In the genomic region with DNA sequence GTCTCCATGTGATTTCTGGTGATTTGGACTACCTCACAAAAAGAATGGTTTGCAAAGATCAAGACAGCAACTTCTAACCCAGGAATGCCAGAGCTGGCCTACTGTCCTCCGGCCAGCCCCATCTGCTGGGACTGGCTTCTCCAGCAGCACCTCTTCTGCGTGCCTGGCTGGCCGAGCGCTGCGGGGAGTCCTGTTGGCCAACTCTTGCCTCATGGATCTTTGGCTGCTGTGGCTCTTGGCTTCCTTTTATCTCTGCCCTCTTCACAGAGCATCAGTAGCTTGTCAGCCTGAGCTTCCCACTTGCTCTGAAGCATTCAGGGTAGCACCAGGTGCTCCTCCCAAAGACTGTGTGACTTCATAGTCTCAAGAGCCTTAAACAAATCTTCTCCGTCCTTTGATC, we compare ENCODE assay signal across 33 mouse cellular contexts. TPM values are rescaled to one million over a fixed set of nuclear protein-coding genes. Genes with fewer than 3 reads are reported as not detected.
A peak's percentile ranks its signal among the peaks of the same experiment; 100 is the strongest.
DNase-seq lines count a peak whose midpoint lies in the region; ATAC-seq and TF ChIP-seq lines count a peak whose summit lies in the region.
"Had no signal": no experiment of that assay in that cellular context is flagged by ENCODE, and none has a peak within 500 bp of the region (broad histone marks: within the 10 kb centered on the region; RNA-seq: fewer than 3 reads in every experiment).

No protein-coding gene starts in this region.

- intact Hi-C loops in heart, adult 2 months (cut with DNase I), result no loop called here

- TF ChIP-seq POLR2A in heart, adult 2 months (IDR thresholded peaks at IDR 0.05; ENCODE audit: insufficient read depth, low read depth, low read length), result no peak

- no peaks in the 10 kb centered on the region for H3K36me3 ChIP-seq in heart, adult 2 months (ENCODE audit: control insufficient read depth, insufficient read depth, low read length)
- H3K36me3 ChIP-seq in hindbrain, postnatal 0 days (ENCODE audit: insufficient read depth, low read length), result peaks cover 34% of the 10 kb centered on the region; the same call in 1 of the 2 replicates
- 0 out of 2 replicates have a peak, but pooled peaks cover 2% of the 10 kb centered on the region for H3K36me3 ChIP-seq in hindbrain, embryonic 11.5 days (ENCODE audit: control insufficient read depth, insufficient read depth, low read length)

- no peak overlapping the region for H3K9ac ChIP-seq in heart, adult 2 months (ENCODE audit: low read depth, low read length)
- H3K9ac ChIP-seq in hindbrain, postnatal 0 days (replicated peaks; ENCODE audit: low read length), result no peak overlapping the region
- no peak overlapping the region for H3K9ac ChIP-seq in hindbrain, embryonic 11.5 days (ENCODE audit: low read depth, low read length)
- H3K9ac ChIP-seq: embryonic facial prominence, embryonic 13.5 days; forebrain, embryonic 15.5 days; heart, embryonic 13.5 days; liver, embryonic 14.5 days; midbrain, embryonic 13.5 days; neural tube, embryonic 13.5 days had no signal

- peaks cover 2% of the 10 kb centered on the region; the same call in 1 of the 2 replicates for H3K4me1 ChIP-seq in heart, adult 2 months (ENCODE audit: control insufficient read depth, insufficient read depth, low read length)
- no peaks in the 10 kb centered on the region for H3K4me1 ChIP-seq in hindbrain, postnatal 0 days (ENCODE audit: insufficient read depth, low read length)
- no peaks in the 10 kb centered on the region for H3K4me1 ChIP-seq in hindbrain, embryonic 11.5 days (replicated peaks; ENCODE audit: control insufficient read depth, insufficient read depth, low read length)
- H3K4me1 ChIP-seq: embryonic facial prominence, embryonic 13.5 days; forebrain, embryonic 10.5 days; midbrain, embryonic 13.5 days; neural tube, embryonic 13.5 days had no signal

- no peaks in the 10 kb centered on the region for H3K27me3 ChIP-seq in heart, adult 2 months (ENCODE audit: control insufficient read depth, insufficient read depth, low read length)
- no peaks in the 10 kb centered on the region for H3K27me3 ChIP-seq in hindbrain, postnatal 0 days (ENCODE audit: insufficient read depth, low read length)
- H3K27me3 ChIP-seq in hindbrain, embryonic 11.5 days (ENCODE audit: control insufficient read depth, insufficient read depth, low read length), result no peaks in the 10 kb centered on the region
- H3K27me3 ChIP-seq: CH12.LX; embryonic facial prominence, embryonic 13.5 days; forebrain, embryonic 15.5 days; heart, embryonic 13.5 days; midbrain, embryonic 13.5 days; neural tube, embryonic 13.5 days had no signal

- no peaks in the 10 kb centered on the region for H3K79me2 ChIP-seq in heart, adult 2 months (replicated peaks; ENCODE audit: control insufficient read depth, insufficient read depth, low read length)

- H3K4me2 ChIP-seq in hindbrain, postnatal 0 days (ENCODE audit: low read depth, low read length), result no peak overlapping the region
- no peak overlapping the region for H3K4me2 ChIP-seq in hindbrain, embryonic 11.5 days (replicated peaks; ENCODE audit: low read depth, low read length)
- H3K4me2 ChIP-seq: embryonic facial prominence, embryonic 13.5 days; forebrain, embryonic 15.5 days; heart, embryonic 13.5 days; midbrain, embryonic 13.5 days; neural tube, embryonic 13.5 days had no signal

- H3K27ac ChIP-seq in heart, adult 2 months, result no peak overlapping the region
- peak overlapping the region; percentile 58 for H3K27ac ChIP-seq in hindbrain, postnatal 0 days
- H3K27ac ChIP-seq in hindbrain, embryonic 11.5 days (ENCODE audit: low read depth, low read length), result no peak overlapping the region
- H3K27ac ChIP-seq: embryonic facial prominence, embryonic 13.5 days; forebrain, embryonic 10.5 days; forebrain, embryonic 15.5 days; heart, embryonic 13.5 days; liver, embryonic 14.5 days; macrophage; midbrain, embryonic 13.5 days; neural tube, embryonic 13.5 days had no signal

- 0 out of 2 replicates have a peak, but pooled peaks have one; percentile 19 for TF ChIP-seq EP300 in heart, adult 2 months (IDR thresholded peaks at IDR 0.05; ENCODE audit: insufficient read depth, low read depth, low read length)

- H3K4me3 ChIP-seq in heart, adult 2 months, result no peak overlapping the region
- H3K4me3 ChIP-seq in hindbrain, postnatal 0 days (ENCODE audit: low read length), result no peak overlapping the region
- no peak overlapping the region for H3K4me3 ChIP-seq in hindbrain, embryonic 11.5 days (ENCODE audit: low read depth, low read length)
- H3K4me3 ChIP-seq: embryonic facial prominence, embryonic 13.5 days; forebrain, embryonic 10.5 days; forebrain, embryonic 15.5 days; heart, embryonic 13.5 days; midbrain, embryonic 13.5 days; neural tube, embryonic 13.5 days had no signal

- peak; percentile 50 for DNase-seq in adrenal gland, postnatal 14 days
- no peak for DNase-seq in adrenal gland, adult 18-20 months (ENCODE audit: low spot score in 2 of 2)
- DNase-seq in cerebellum, postnatal 14 days, result peak; percentile 67 to 73
- peak in 1 of 2 experiments; percentile 68 for DNase-seq in heart, adult 2 months
- DNase-seq in heart, adult 8-10 months (ENCODE audit: low spot score), result no peak
- no peak for DNase-seq in hindbrain, postnatal 0 days (ENCODE audit: low spot score)
- DNase-seq in hindbrain, embryonic 11.5 days (ENCODE audit: low spot score), result no peak
- DNase-seq: adrenal gland, adult 8-10 months; kidney, adult 9 months; kidney, postnatal 10 days; layer of hippocampus, postnatal 36 days; liver; lung, adult 2 months; lung, postnatal 10 days; thymus, adult 2 months; thymus, postnatal 36 days had no signal

- no peak for ATAC-seq in cerebellum, adult (ENCODE audit: insufficient number of reproducible peaks, low FRiP score, low TSS enrichment)
- no peak for ATAC-seq in hindbrain, postnatal 0 days
- no peak for ATAC-seq in hindbrain, embryonic 11.5 days (ENCODE audit: low FRiP score)
- ATAC-seq: activated CD4-positive, CD25-positive, alpha-beta regulatory T cell, adult 4 months; forebrain, embryonic 15.5 days; intestine, postnatal 0 days; midbrain, embryonic 13.5 days had no signal

- no peaks in the 10 kb centered on the region for H3K9me3 ChIP-seq in hindbrain, postnatal 0 days (ENCODE audit: low read length)
- no peaks in the 10 kb centered on the region for H3K9me3 ChIP-seq in hindbrain, embryonic 11.5 days (ENCODE audit: control insufficient read depth, low read length)
- H3K9me3 ChIP-seq: embryonic facial prominence, embryonic 13.5 days; forebrain, embryonic 10.5 days; forebrain, embryonic 15.5 days; heart, embryonic 13.5 days; midbrain, embryonic 13.5 days; neural tube, embryonic 13.5 days had no signal

- 48% methylated on average over 6 of the region's 6 CpGs for WGBS in heart, adult 2 months
- 57% methylated on average over 6 of the region's 6 CpGs for WGBS in hindbrain, postnatal 0 days
- 98% methylated on average over 6 of the region's 6 CpGs for WGBS in hindbrain, embryonic 11.5 days

- 0 out of 2 replicates have a peak, but pooled peaks have one; percentile 5 for TF ChIP-seq CTCF in heart, adult 2 months (IDR thresholded peaks at IDR 0.05)
- no peak for TF ChIP-seq CTCF in hindbrain, postnatal 0 days (IDR thresholded peaks at IDR 0.05; ENCODE audit: low read depth)

RNA-seq across cellular contexts. Expression of a gene that starts 25.5 kb away (rescaled TPM):
- total RNA-seq in adrenal gland, postnatal 14 days (2021), result 0.26 and 0.83 TPM in 2 replicates
- total RNA-seq in adrenal gland, adult 18-20 months (2021), result not detected
- not detected for total RNA-seq in heart, adult 2 months (2021)
- polyA plus RNA-seq in heart, adult 2 months (2012; rRNA removed), result not detected in 2 replicates
- total RNA-seq in heart, adult 8-10 months (2022), result not detected
- total RNA-seq in hindbrain, postnatal 0 days (2014; rRNA removed), result 104 and 132 TPM in 2 replicates
- polyA plus RNA-seq in hindbrain, postnatal 0 days (2015; fragmentation: Nextera tagmentation; extraction: Ambion mirVana), result 124 and 127 TPM in 2 replicates
- polyA plus RNA-seq in hindbrain, embryonic 11.5 days (2014; fragmentation: Nextera tagmentation; extraction: Ambion mirVana), result 11.2 and 13.4 TPM in 2 replicates
- total RNA-seq: adrenal gland, adult 8-10 months; CH12.LX; common myeloid progenitor, adult 5-6 weeks; gastrocnemius, adult 18-20 months; gastrocnemius, postnatal 4 days; heart, postnatal 36 days; megakaryocyte-erythroid progenitor cell, adult 5-6 weeks had no signal
- polyA plus RNA-seq: activated CD4-positive, CD25-positive, alpha-beta regulatory T cell, adult 4 months; liver, embryonic 14.5 days; lung, adult 2 months; macrophage; thymus, adult 2 months had no signal

RNA-seq across cellular contexts. Expression of a gene that starts 36.8 kb away (rescaled TPM):
- 197 and 255 TPM in 2 replicates for total RNA-seq in adrenal gland, postnatal 14 days (2021)
- 100 to 1,000 TPM; 209 to 250 TPM for total RNA-seq in adrenal gland, adult 18-20 months (2021)
- 100 to 1,000 TPM; 181 to 219 TPM for total RNA-seq in heart, adult 2 months (2021)
- 134 and 181 TPM in 2 replicates for polyA plus RNA-seq in heart, adult 2 months (2012; rRNA removed)
- total RNA-seq in heart, adult 8-10 months (2022), result 100 to 1,000 TPM; 169 to 227 (median 202) TPM
- total RNA-seq in hindbrain, postnatal 0 days (2014; rRNA removed), result 60.6 and 83.1 TPM in 2 replicates
- 62.3 and 64.0 TPM in 2 replicates for polyA plus RNA-seq in hindbrain, postnatal 0 days (2015; fragmentation: Nextera tagmentation; extraction: Ambion mirVana)
- 67.5 and 71.7 TPM in 2 replicates for polyA plus RNA-seq in hindbrain, embryonic 11.5 days (2014; fragmentation: Nextera tagmentation; extraction: Ambion mirVana)

RNA-seq across cellular contexts. Expression of a gene that starts 46.2 kb away (rescaled TPM):
- total RNA-seq in adrenal gland, postnatal 14 days (2021), result 25.3 and 29.6 TPM in 2 replicates
- total RNA-seq in adrenal gland, adult 18-20 months (2021), result 10 to 100 TPM; 30.3 to 33.4 TPM
- 10 to 100 TPM; 20.6 to 21.7 TPM for total RNA-seq in heart, adult 2 months (2021)
- 13.5 and 14.6 TPM in 2 replicates for polyA plus RNA-seq in heart, adult 2 months (2012; rRNA removed)
- total RNA-seq in heart, adult 8-10 months (2022), result 10 to 100 TPM; 18.4 to 21.5 (median 20.8) TPM
- total RNA-seq in hindbrain, postnatal 0 days (2014; rRNA removed), result 141 and 162 TPM in 2 replicates
- 21.4 and 22.9 TPM in 2 replicates for polyA plus RNA-seq in hindbrain, postnatal 0 days (2015; fragmentation: Nextera tagmentation; extraction: Ambion mirVana)
- polyA plus RNA-seq in hindbrain, embryonic 11.5 days (2014; fragmentation: Nextera tagmentation; extraction: Ambion mirVana), result 6.2 and 8.8 TPM in 2 replicates

Comparison
In these comparisons a context has a peak if more than half of its experiments do, and no peak if none do; other contexts are left out.
1. DNase-seq: peak in adrenal gland, postnatal 14 days (single experiment) and cerebellum, postnatal 14 days (2 of 2); none in adrenal gland, adult 18-20 months (0 of 2), heart, adult 8-10 months (single experiment), hindbrain, postnatal 0 days (single experiment) and hindbrain, embryonic 11.5 days (single experiment).
2. RNA of a gene that starts 25.5 kb away (total RNA-seq): 104 to 132 TPM in hindbrain, postnatal 0 days; 0.26 to 0.83 TPM in adrenal gland, postnatal 14 days, not detected in heart, adult 2 months, not detected in adrenal gland, adult 18-20 months and not detected in heart, adult 8-10 months; every median in the first group is over 10 times any median in the second.